Mouse (Mus musculus): Measurements from ENCODE around the gene Clps.

- TF ChIP-seq CTCF (IDR thresholded peaks at IDR 0.05; ENCODE audit: low read depth, low read length) (no peak), GATA1 (IDR thresholded peaks at IDR 0.05; ENCODE audit: borderline replicate concordance, low read length) (no peak), TAL1 (conservative IDR thresholded peaks at IDR 0.05; ENCODE audit: low read depth, low read length) (no peak)
Measured at GRCm38 (mm10) chr17:28580396-28580795, 19.8 kb upstream of the Clps start.
